ENCODE assay signal across 1 mouse cellular context in the genomic region with DNA sequence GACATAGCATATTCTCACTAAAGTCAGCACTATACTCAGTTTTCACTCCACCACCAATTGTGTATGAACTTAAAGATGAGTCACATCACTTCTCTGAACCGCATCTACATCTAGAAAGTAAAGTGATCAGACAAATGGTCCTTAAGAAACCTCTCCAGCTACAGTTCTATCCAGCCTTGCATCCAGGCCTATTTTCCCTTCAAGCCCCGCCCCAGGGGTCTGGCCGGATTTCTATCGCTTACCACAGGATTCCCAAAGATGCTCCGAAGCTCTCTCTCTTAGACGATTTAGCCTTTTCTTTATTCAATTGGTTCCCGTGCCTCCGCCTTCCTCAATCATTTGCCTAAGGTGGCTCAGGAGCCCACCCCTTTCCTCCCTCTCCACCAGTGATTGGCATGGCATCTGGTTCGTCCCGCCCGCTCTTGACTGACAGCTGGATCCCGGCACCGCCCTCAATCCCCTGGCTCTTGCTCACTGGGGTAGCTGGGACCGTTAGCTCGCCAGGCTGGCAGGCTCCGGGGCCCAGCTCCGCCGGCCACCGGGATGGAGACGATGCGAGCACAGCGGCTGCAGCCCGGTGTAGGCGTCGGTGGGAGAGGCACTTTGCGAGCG.
A peak's percentile ranks its signal among the peaks of the same experiment; 100 is the strongest.
TF ChIP-seq lines count a peak whose summit lies in the region.

A gene (plus strand): TSS at position 511 of the 612 bp plus-strand sequence.

TF ChIP-seq in CH12.LX, 34 proteins besides CTCF, POLR2A, EP300 and RAD21 (continued from another document):
- TF ChIP-seq E2F4 (IDR thresholded peaks at IDR 0.05; ENCODE audit: insufficient replicate concordance, low read depth, low read length) (no peak), HCFC1 (IDR thresholded peaks at IDR 0.05; ENCODE audit: low read depth, low read length) (no peak), ETS1 (conservative IDR thresholded peaks at IDR 0.05; ENCODE audit: low read depth, low read length) (no peak), ZNF384 (IDR thresholded peaks at IDR 0.05; ENCODE audit: low read depth, low read length) (no peak), UBTF (IDR thresholded peaks at IDR 0.05; ENCODE audit: low read depth, low read length) (0 out of 2 replicates have a peak, but pooled peaks have one; percentile 64), ZMIZ1 (IDR thresholded peaks at IDR 0.05; ENCODE audit: low read depth, low read length) (peak; percentile 58; the same call in 1 of the 2 replicates), BHLHE40 (IDR thresholded peaks at IDR 0.05; ENCODE audit: low read depth, low read length) (no peak), JUND (conservative IDR thresholded peaks at IDR 0.05; ENCODE audit: low read depth, low read length) (no peak), MAX (IDR thresholded peaks at IDR 0.05; ENCODE audit: low read length) (no peak), IRF4 (IDR thresholded peaks at IDR 0.05; ENCODE audit: low read depth, low read length) (peak; percentile 11; the same call in 1 of the 2 replicates), ELF1 (IDR thresholded peaks at IDR 0.05; ENCODE audit: low read depth, low read length) (peak; percentile 64)
TF ChIP-seq in CH12.LX: peak in this region for 6.
